Mouse (Mus musculus) midbrain, embryonic 12.5 days (tissue): ENCODE measurements around the gene Unc50. TPM values are rescaled to one million over a fixed set of nuclear protein-coding genes. Genes with fewer than 3 reads are reported as not detected.
A peak's percentile ranks its signal among the peaks of the same experiment; 100 is the strongest.

Source experiments
- ATAC-seq: fragments of 200-750 bp; cut with Nextera tagmentation; 2 replicates; pipeline ENCODE4 v1.8.0; 2017; ENCODE audit warnings: low read depth, moderate TSS enrichment, moderate library complexity; ENCODE audit not compliant: low FRiP score
- H3K27ac ChIP-seq: fragments of 300-500 bp; sonication (generic); replicated peaks from 2 replicates; pipeline ENCODE4 v1.5.1; 2016; ENCODE audit warnings: mild to moderate bottlenecking
- H3K27me3 ChIP-seq: fragments of 300-500 bp; sonication (generic); 2 replicates; pipeline ENCODE4 v1.6.1; 2016; ENCODE audit warnings: mild to moderate bottlenecking
- H3K36me3 ChIP-seq: fragments of 300-500 bp; sonication (generic); 2 replicates; pipeline ENCODE4 v1.6.1; 2016
- H3K4me1 ChIP-seq: fragments of 300-500 bp; sonication (generic); 2 replicates; pipeline ENCODE4 v1.6.1; 2016
- H3K4me2 ChIP-seq: fragments of 300-500 bp; sonication (generic); replicated peaks from 2 replicates; pipeline ENCODE4 v1.6.1; 2016; ENCODE audit warnings: mild to moderate bottlenecking, moderate library complexity
- H3K4me3 ChIP-seq: fragments of 300-500 bp; sonication (generic); 2 replicates; pipeline ENCODE4 v1.5.1; 2016; ENCODE audit warnings: mild to moderate bottlenecking
- H3K9ac ChIP-seq: fragments of 300-500 bp; sonication (generic); replicated peaks from 2 replicates; pipeline ENCODE4 v1.6.1; 2016; ENCODE audit warnings: mild to moderate bottlenecking, moderate library complexity
- H3K9me3 ChIP-seq: fragments of 300-500 bp; sonication (generic); 2 replicates; pipeline ENCODE4 v1.6.1; 2016; ENCODE audit warnings: mild to moderate bottlenecking
- WGBS: fragments of 180-500 bp; shearing (Covaris S2); methylation state at CpG from one replicate; pipeline ENCODE4 v1.1.7; 2016; 5-methylcytosine and 5-hydroxymethylcytosine counted together
- polyA plus RNA-seq: library from polyadenylated mRNA; unstranded; fragments of >200 nt; fragmentation: Nextera tagmentation; extraction: Ambion mirVana; gene quantifications from 2 replicates; pipeline ENCODE4 v1.2.1, GENCODE M21; 2016

The Unc50 gene
- polyA plus RNA-seq, 1 experiment from 2014 or later = 113 TPM

DNA sequence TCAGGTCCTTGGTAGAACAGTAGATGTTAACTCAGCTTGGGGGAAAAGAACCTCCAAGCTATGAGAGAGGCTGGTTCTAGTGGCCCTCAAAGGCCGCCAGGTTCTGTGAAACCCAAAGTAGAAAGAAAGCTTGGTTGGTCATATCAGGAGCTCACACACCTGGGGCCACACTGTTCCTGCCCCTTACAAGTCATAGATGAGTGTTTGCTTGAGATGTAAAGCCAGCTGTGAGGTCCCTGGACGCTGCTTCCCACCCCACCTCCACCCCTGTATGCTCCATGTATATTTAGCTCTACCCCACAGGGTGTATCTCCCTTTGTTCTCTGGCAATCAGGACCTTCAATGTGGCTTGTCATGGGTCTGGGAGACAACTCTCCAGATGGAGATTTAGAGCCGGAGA, 21.3 kb upstream of the Unc50 start:
- Histone ChIP-seq H3K27ac (no peak overlapping the region), H3K4me2 (no peak overlapping the region), H3K9me3 (no peaks in the 10 kb centered on the region), H3K9ac (no peak overlapping the region), H3K36me3 (no peaks in the 10 kb centered on the region), H3K27me3 (no peaks in the 10 kb centered on the region), H3K4me3 (no peak overlapping the region), H3K4me1 (no peaks in the 10 kb centered on the region)
- no peak for ATAC-seq
- 81% methylated on average over 3 of the region's 3 CpGs for WGBS

GRCm38 (mm10) chr1:37409647-37410046, 20.3 kb upstream of the Unc50 start:
- H3K4me3 ChIP-seq = no peak overlapping the region
- no peak overlapping the region for H3K27ac ChIP-seq
- no peaks in the 10 kb centered on the region for H3K27me3 ChIP-seq
- H3K4me1 ChIP-seq = no peaks in the 10 kb centered on the region
- no peaks in the 10 kb centered on the region for H3K36me3 ChIP-seq
- no peak for ATAC-seq
- H3K9me3 ChIP-seq = no peaks in the 10 kb centered on the region
- no peak overlapping the region for H3K4me2 ChIP-seq
- no peak overlapping the region for H3K9ac ChIP-seq

- Histone ChIP-seq H3K9ac (no peak overlapping the region), H3K36me3 (peaks cover 19% of the 10 kb centered on the region), H3K27me3 (no peaks in the 10 kb centered on the region), H3K27ac (no peak overlapping the region), H3K4me1 (no peaks in the 10 kb centered on the region), H3K9me3 (0 out of 2 replicates have a peak, but pooled peaks cover 4% of the 10 kb centered on the region), H3K4me3 (no peak overlapping the region), H3K4me2 (no peak overlapping the region)
- WGBS = 96% methylated on average over 1 of the region's 1 CpGs
- ATAC-seq = no peak
These were observed 14.5 kb upstream of the Unc50 start for GRCm38 (mm10) chr1:37415394-37415793.

DNA sequence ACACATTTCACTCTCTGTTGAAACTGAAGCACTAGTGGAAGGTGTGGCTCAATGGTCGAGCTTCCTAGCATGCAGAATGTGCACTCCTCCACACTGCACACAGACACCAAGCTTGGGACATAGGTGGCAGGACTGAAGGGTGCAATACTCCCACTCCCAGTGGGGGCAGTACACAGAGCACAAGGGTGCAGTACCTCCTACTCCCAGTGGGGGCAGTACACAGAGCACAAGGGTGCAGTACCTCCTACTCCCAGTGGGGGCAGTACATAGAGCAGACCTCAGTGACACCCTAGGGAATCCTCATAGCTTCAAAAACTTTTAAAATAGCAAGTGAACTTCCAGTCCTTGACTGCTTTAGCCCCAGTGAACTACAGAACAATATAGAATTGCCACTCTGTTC, 10.5 kb upstream of the Unc50 start:
- Histone ChIP-seq H3K27me3 (no peaks in the 10 kb centered on the region), H3K9me3 (peaks cover 9% of the 10 kb centered on the region), H3K4me3 (no peak overlapping the region), H3K36me3 (peaks cover 34% of the 10 kb centered on the region), H3K4me1 (no peaks in the 10 kb centered on the region), H3K9ac (no peak overlapping the region), H3K27ac (no peak overlapping the region), H3K4me2 (no peak overlapping the region)
- 89% methylated on average over 1 of the region's 1 CpGs for WGBS
- no peak for ATAC-seq

DNA sequence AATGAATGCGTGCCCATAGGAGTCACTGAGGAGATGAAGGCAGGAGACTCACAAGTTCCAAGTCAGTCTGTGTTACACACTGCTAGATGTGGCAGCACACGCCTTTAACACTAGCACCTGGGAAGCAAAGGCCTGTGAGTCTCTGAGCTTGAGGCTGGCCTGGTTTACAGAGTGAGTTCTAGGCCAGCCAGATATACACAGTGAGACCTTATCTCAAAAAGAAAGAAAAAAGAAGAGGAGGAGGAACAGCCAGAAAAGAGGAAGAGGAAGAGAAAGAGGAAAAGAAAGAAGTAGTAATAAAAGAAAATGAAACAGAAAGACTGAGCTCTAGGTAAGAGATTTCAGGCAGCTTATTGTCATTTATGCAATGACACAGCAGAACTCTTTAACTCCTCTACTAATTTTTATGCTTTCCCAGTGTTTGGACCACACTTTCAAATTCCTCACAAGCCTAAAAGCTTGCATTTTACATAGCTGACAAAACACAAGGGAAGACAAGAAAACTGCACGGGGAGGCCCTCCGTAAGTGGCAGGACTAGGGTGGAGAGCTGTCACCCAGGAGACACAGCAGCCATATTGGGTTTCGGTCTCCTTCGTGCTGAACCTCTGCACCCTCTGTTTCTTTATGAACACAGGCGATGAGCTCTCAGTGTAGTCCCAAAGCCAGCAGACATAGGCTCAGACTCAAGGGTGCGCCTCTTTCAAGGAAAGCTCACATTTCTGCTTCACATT, 2.6 kb upstream of the Unc50 start:
- Histone ChIP-seq H3K27ac (no peak overlapping the region), H3K9me3 (peaks cover 6% of the 10 kb centered on the region), H3K4me1 (peaks cover 20% of the 10 kb centered on the region), H3K27me3 (no peaks in the 10 kb centered on the region), H3K36me3 (peaks cover 21% of the 10 kb centered on the region), H3K4me3 (no peak overlapping the region), H3K4me2 (no peak overlapping the region), H3K9ac (no peak overlapping the region)
- ATAC-seq = no peak
- WGBS = 91% methylated on average over 8 of the region's 8 CpGs

DNA sequence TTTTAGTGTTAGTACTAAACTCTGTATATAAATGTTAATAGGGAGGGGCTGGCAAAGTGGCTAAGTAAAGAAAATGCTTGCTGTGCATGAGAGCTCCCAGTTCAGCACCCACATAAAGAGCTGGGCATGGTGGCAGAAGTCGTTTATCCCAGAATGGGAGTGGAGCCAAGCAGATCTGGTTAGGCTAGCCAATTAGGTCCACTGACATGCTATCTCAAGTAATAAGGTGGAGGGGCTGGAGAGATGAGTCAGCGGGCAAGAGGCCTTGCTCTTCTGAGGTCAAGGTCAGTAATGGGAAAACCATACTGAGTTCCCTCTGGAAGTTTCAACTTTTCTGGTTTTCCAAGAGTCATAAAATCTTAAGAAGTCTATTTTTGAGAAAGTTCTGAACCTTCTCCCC, 1.0 kb upstream of the Unc50 start:
- Histone ChIP-seq H3K27me3 (no peaks in the 10 kb centered on the region), H3K4me2 (peak overlapping the region; percentile 91), H3K9ac (peak overlapping the region; percentile 85; the same call in 1 of the 2 replicates), H3K27ac (no peak overlapping the region), H3K4me3 (peak overlapping the region; percentile 88), H3K36me3 (peaks cover 21% of the 10 kb centered on the region), H3K4me1 (peaks cover 20% of the 10 kb centered on the region), H3K9me3 (peaks cover 6% of the 10 kb centered on the region; the same call in 1 of the 2 replicates)
- whole genome bisulfite sequencing = 79% methylated on average over 2 of the region's 2 CpGs
- ATAC-seq = no peak

GRCm38 (mm10) chr1:37430297-37430840, 430 bp downstream of the Unc50 start:
- no peaks in the 10 kb centered on the region for H3K27me3 ChIP-seq
- H3K4me1 ChIP-seq = peaks cover 20% of the 10 kb centered on the region
- peak overlapping the region; percentile 91 for H3K4me2 ChIP-seq
- no peaks in the 10 kb centered on the region for H3K9me3 ChIP-seq
- H3K4me3 ChIP-seq = peak overlapping the region; percentile 88
- peak overlapping the region; percentile 85 for H3K9ac ChIP-seq
- ATAC-seq = peak; percentile 19; the same call in 1 of the 2 replicates
- peak overlapping the region; percentile 54; the same call in 1 of the 2 replicates for H3K27ac ChIP-seq
- 3% methylated on average over 40 of the region's 40 CpGs for whole genome bisulfite sequencing
- H3K36me3 ChIP-seq = peaks cover 21% of the 10 kb centered on the region

- Histone ChIP-seq H3K27me3 (no peaks in the 10 kb centered on the region), H3K36me3 (peaks cover 65% of the 10 kb centered on the region), H3K27ac (no peak overlapping the region), H3K4me3 (no peak overlapping the region), H3K9ac (no peak overlapping the region), H3K9me3 (no peaks in the 10 kb centered on the region), H3K4me2 (no peak overlapping the region), H3K4me1 (peaks cover under 1% of the 10 kb centered on the region; the same call in 1 of the 2 replicates)
- 88% methylated on average over 3 of the region's 3 CpGs for WGBS
- no peak for ATAC-seq
These were observed 6.5 kb downstream of the Unc50 start for GRCm38 (mm10) chr1:37436419-37436818.

GRCm38 (mm10) chr1:37442848-37443835, 13.2 kb downstream of the Unc50 start:
- no peak overlapping the region for H3K4me3 ChIP-seq
- H3K4me1 ChIP-seq = no peaks in the 10 kb centered on the region
- no peaks in the 10 kb centered on the region for H3K9me3 ChIP-seq
- H3K4me2 ChIP-seq = no peak overlapping the region
- H3K36me3 ChIP-seq = peaks cover 39% of the 10 kb centered on the region
- WGBS = 92% methylated on average over 16 of the region's 16 CpGs
- H3K27ac ChIP-seq = no peak overlapping the region
- H3K9ac ChIP-seq = no peak overlapping the region
- ATAC-seq = no peak
- H3K27me3 ChIP-seq = no peaks in the 10 kb centered on the region

- Histone ChIP-seq H3K4me2 (no peak overlapping the region), H3K27ac (no peak overlapping the region), H3K9ac (no peak overlapping the region), H3K27me3 (no peaks in the 10 kb centered on the region), H3K4me1 (no peaks in the 10 kb centered on the region), H3K4me3 (no peak overlapping the region), H3K36me3 (no peaks in the 10 kb centered on the region), H3K9me3 (no peaks in the 10 kb centered on the region)
- ATAC-seq = no peak
- WGBS = 78% methylated on average over 10 of the region's 10 CpGs
These were observed 18.6 kb downstream of the Unc50 start for GRCm38 (mm10) chr1:37448361-37449095.

- no peak for ATAC-seq
These were observed 21.3 kb downstream of the Unc50 start for GRCm38 (mm10) chr1:37451270-37451669.

More at GRCm38 (mm10) chr1:37451270-37451669, 21.3 kb downstream of the Unc50 start:
- Histone ChIP-seq H3K27ac (no peak overlapping the region), H3K4me2 (no peak overlapping the region), H3K27me3 (no peaks in the 10 kb centered on the region), H3K4me3 (no peak overlapping the region), H3K4me1 (no peaks in the 10 kb centered on the region), H3K36me3 (no peaks in the 10 kb centered on the region), H3K9me3 (no peaks in the 10 kb centered on the region), H3K9ac (no peak overlapping the region)
- 91% methylated on average over 8 of the region's 8 CpGs for WGBS
